Mouse (Mus musculus) cerebellum, adult 2 months (tissue): ENCODE measurements around the gene Olfr1153. TPM values are rescaled to one million over a fixed set of nuclear protein-coding genes. Genes with fewer than 3 reads are reported as not detected.

Source experiments
- DNase-seq, 2 experiments: peaks; one replicate each; pipeline ENCODE4 v3.0.0; 2021
- H3K27ac ChIP-seq: fragments of 200-500 bp; 2 replicates; pipeline ENCODE4 v1.5.1; 2012; ENCODE audit warnings: low read length, control low read depth, inconsistent platforms; ENCODE audit not compliant: insufficient read depth
- H3K27me3 ChIP-seq: fragments of 200-500 bp; 2 replicates; pipeline ENCODE4 v1.6.1; 2012; ENCODE audit warnings: inconsistent platforms, mild to moderate bottlenecking, low read length, moderate library complexity; ENCODE audit not compliant: control insufficient read depth, insufficient read depth
- H3K4me1 ChIP-seq: fragments of 200-500 bp; 2 replicates; pipeline ENCODE4 v1.6.1; 2011; ENCODE audit warnings: low read length; ENCODE audit not compliant: control insufficient read depth, insufficient read depth
- H3K4me3 ChIP-seq: fragments of 200-500 bp; replicated peaks from 2 replicates; pipeline ENCODE3; 2011; ENCODE audit warnings: mild to moderate bottlenecking, low read depth, low read length, control low read depth; ENCODE audit not compliant: insufficient read depth
- CTCF ChIP-seq: fragments of 200-500 bp; IDR thresholded peaks from 2 replicates; pipeline ENCODE4 v1.5.1; 2011; ENCODE audit warnings: low read depth, mild to moderate bottlenecking, control low read depth, low read length, moderate library complexity, borderline replicate concordance; ENCODE audit not compliant: insufficient read depth
- POLR2A ChIP-seq: fragments of 200-500 bp; IDR thresholded peaks from 2 replicates; pipeline ENCODE4 v1.6.1; 2011; ENCODE audit warnings: low read length, control low read depth, borderline replicate concordance; ENCODE audit not compliant: insufficient read depth
- WGBS: fragments of 180-500 bp; shearing (Covaris S2); methylation state at CpG from one replicate; pipeline ENCODE4 v1.1.7; 2018; 5-methylcytosine and 5-hydroxymethylcytosine counted together
- polyA plus RNA-seq: library from polyadenylated mRNA; depleted of rRNA; stranded (reverse); fragments of >200 nt; gene quantifications from 2 replicates; pipeline ENCODE4 v1.2.3, GENCODE M21; 2012; rRNA removed

The Olfr1153 gene
- polyA plus RNA-seq = not detected in 2 replicates

GRCm38 (mm10) chr2:87894662-87895061, at the start of gene Olfr1153:
Gene Olfr1153 (plus strand): TSS chr2:87894962.
- Histone ChIP-seq H3K4me1 (no peaks in the 10 kb centered on the region), H3K27me3 (no peaks in the 10 kb centered on the region), H3K4me3 (no peak within 1 kb of the TSS), H3K27ac (no peak within 1 kb of the TSS)
- WGBS = 65% methylated on average over 1 of the region's 1 CpGs
- TF ChIP-seq POLR2A = no peak
- no peak for TF ChIP-seq CTCF
- no peak for DNase-seq

- Histone ChIP-seq H3K4me3 (no peak within 1 kb of the TSS), H3K27me3 (no peaks in the 10 kb centered on the region), H3K27ac (no peak within 1 kb of the TSS), H3K4me1 (no peaks in the 10 kb centered on the region)
- DNase-seq = no peak
- TF ChIP-seq POLR2A (no peak), CTCF (no peak)
- WGBS = 81% methylated on average over 1 of the region's 1 CpGs
Measured at GRCm38 (mm10) chr2:87855562-87855961, 39.2 kb upstream of the Olfr1153 start, which contains the start of gene Olfr1151. Gene Olfr1151 (plus strand): TSS chr2:87855862.

- TF ChIP-seq CTCF (no peak), POLR2A (no peak)
- Histone ChIP-seq H3K4me1 (no peaks in the 10 kb centered on the region), H3K27me3 (no peaks in the 10 kb centered on the region), H3K27ac (no peak within 1 kb of the TSS), H3K4me3 (no peak within 1 kb of the TSS)
- no peak for DNase-seq
Measured at GRCm38 (mm10) chr2:87866192-87866591, 28.6 kb upstream of the Olfr1153 start, which contains the start of gene Olfr1152. Gene Olfr1152 (plus strand): TSS chr2:87866492.

- 76% methylated on average over 1 of the region's 1 CpGs for WGBS
Measured at GRCm38 (mm10) chr2:87905066-87905465, 10.3 kb downstream of the Olfr1153 start, which contains the start of gene Olfr1154. Gene Olfr1154 (minus strand): TSS chr2:87905166.

GRCm38 (mm10) chr2:87945037-87945436, 50.3 kb downstream of the Olfr1153 start, which contains the start of gene Olfr1155:
Gene Olfr1155 (minus strand): TSS chr2:87945137.
- WGBS = 97% methylated on average over 1 of the region's 1 CpGs
- no peak within 1 kb of the TSS for H3K4me3 ChIP-seq
- H3K27ac ChIP-seq = no peak within 1 kb of the TSS
- H3K27me3 ChIP-seq = no peaks in the 10 kb centered on the region
- DNase-seq = no peak
- no peaks in the 10 kb centered on the region for H3K4me1 ChIP-seq
- TF ChIP-seq CTCF (no peak), POLR2A (no peak)

More at GRCm38 (mm10) chr2:87905066-87905465, 10.3 kb downstream of the Olfr1153 start, which contains the start of gene Olfr1154:
- Histone ChIP-seq H3K4me3 (no peak within 1 kb of the TSS), H3K27me3 (no peaks in the 10 kb centered on the region), H3K4me1 (no peaks in the 10 kb centered on the region), H3K27ac (no peak within 1 kb of the TSS)
- no peak for DNase-seq
- TF ChIP-seq CTCF (no peak), POLR2A (no peak)

Other genes starting within 250 kb of the Olfr1153 start
- not detected in 2 replicates for gene Olfr1133, start 247.6 kb upstream of the Olfr1153 start, polyA plus RNA-seq
- gene Olfr1134, start 236.5 kb upstream of the Olfr1153 start, polyA plus RNA-seq = not detected in 2 replicates
- gene Olfr1135, start 221.3 kb upstream of the Olfr1153 start, polyA plus RNA-seq = not detected in 2 replicates
- gene Olfr1136, start 201.0 kb upstream of the Olfr1153 start, polyA plus RNA-seq = not detected in 2 replicates
- gene Olfr1137, start 181.8 kb upstream of the Olfr1153 start, polyA plus RNA-seq = not detected in 2 replicates
- gene Olfr1138, start 155.0 kb upstream of the Olfr1153 start, polyA plus RNA-seq = not detected in 2 replicates
- gene Olfr1140, start 151.2 kb upstream of the Olfr1153 start, polyA plus RNA-seq = not detected in 2 replicates
- gene Olfr1141, start 141.0 kb upstream of the Olfr1153 start, polyA plus RNA-seq = not detected in 2 replicates
- gene Olfr152, start 115.5 kb upstream of the Olfr1153 start, polyA plus RNA-seq = not detected in 2 replicates
- gene Olfr1143, start 94.4 kb upstream of the Olfr1153 start, polyA plus RNA-seq = not detected in 2 replicates
- not detected in 2 replicates for gene Olfr1145, start 85.1 kb upstream of the Olfr1153 start, polyA plus RNA-seq
- not detected in 2 replicates for gene Olfr1148, start 64.4 kb upstream of the Olfr1153 start, polyA plus RNA-seq
- gene Olfr1150-ps1, start 51.0 kb upstream of the Olfr1153 start, polyA plus RNA-seq = not detected in 2 replicates
- not detected in 2 replicates for gene Olfr1151, start 39.1 kb upstream of the Olfr1153 start, polyA plus RNA-seq
- gene Olfr1152, start 28.5 kb upstream of the Olfr1153 start, polyA plus RNA-seq = not detected in 2 replicates
- not detected in 2 replicates for gene Olfr1154, start 10.2 kb downstream of the Olfr1153 start, polyA plus RNA-seq
- not detected in 2 replicates for gene Olfr1155, start 50.2 kb downstream of the Olfr1153 start, polyA plus RNA-seq
- gene Olfr1156, start 58.1 kb downstream of the Olfr1153 start, polyA plus RNA-seq = not detected in 2 replicates
- gene Olfr1157, start 73.3 kb downstream of the Olfr1153 start, polyA plus RNA-seq = not detected in 2 replicates
- not detected in 2 replicates for gene Olfr74, start 79.7 kb downstream of the Olfr1153 start, polyA plus RNA-seq
- gene Olfr1158, start 95.2 kb downstream of the Olfr1153 start, polyA plus RNA-seq = not detected in 2 replicates
- gene Olfr1160, start 113.3 kb downstream of the Olfr1153 start, polyA plus RNA-seq = not detected in 2 replicates
- not detected in 2 replicates for gene Olfr1161, start 127.8 kb downstream of the Olfr1153 start, polyA plus RNA-seq
- not detected in 2 replicates for gene Olfr73, start 142.7 kb downstream of the Olfr1153 start, polyA plus RNA-seq
- gene Olfr1162, start 156.2 kb downstream of the Olfr1153 start, polyA plus RNA-seq = not detected in 2 replicates
- not detected in 2 replicates for gene Olfr1163, start 176.9 kb downstream of the Olfr1153 start, polyA plus RNA-seq
- gene Olfr1164, start 199.0 kb downstream of the Olfr1153 start, polyA plus RNA-seq = not detected in 2 replicates
- not detected in 2 replicates for gene Olfr1166, start 233.3 kb downstream of the Olfr1153 start, polyA plus RNA-seq